Mouse (Mus musculus) C2C12 (cell line): ENCODE results near the gene Ada. TPM values are rescaled to one million over a fixed set of nuclear protein-coding genes. Genes with fewer than 3 reads are reported as not detected.

Source experiments
- H3K27me3 ChIP-seq: one replicate; pipeline ENCODE4 v1.6.1; 2011; ENCODE audit not compliant: control insufficient read depth, insufficient read depth, insufficient read length
- H3K36me3 ChIP-seq: one replicate; pipeline ENCODE4 v1.6.1; 2011; ENCODE audit not compliant: control insufficient read depth, insufficient read depth
- H3K4me3 ChIP-seq: one replicate; pipeline ENCODE4 v1.5.1; 2011; ENCODE audit warnings: mild to moderate bottlenecking, control low read depth; ENCODE audit not compliant: poor library complexity, insufficient read depth, severe bottlenecking
- H3K79me2 ChIP-seq: one replicate; pipeline ENCODE4 v1.6.1; 2011; ENCODE audit not compliant: control insufficient read depth, insufficient read depth
- H3K79me3 ChIP-seq: one replicate; pipeline ENCODE4 v1.6.1; 2011; ENCODE audit warnings: low read depth, control low read depth
- H3ac ChIP-seq: one replicate; pipeline ENCODE3; 2011; ENCODE audit warnings: low read depth; ENCODE audit not compliant: control insufficient read depth, insufficient read length
- CEBPB ChIP-seq: IDR thresholded peaks from one replicate; pipeline ENCODE4 v1.6.1; 2011; ENCODE audit warnings: low read depth, mild to moderate bottlenecking, control low read depth, moderate library complexity
- CTCF ChIP-seq: IDR thresholded peaks from one replicate; pipeline ENCODE4 v1.5.1; 2011; ENCODE audit not compliant: control insufficient read depth, insufficient read depth, insufficient read length
- FOSL1 ChIP-seq: IDR thresholded peaks from one replicate; pipeline ENCODE4 v1.8.0; 2011; ENCODE audit warnings: mild to moderate bottlenecking, low read length; ENCODE audit not compliant: poor library complexity, insufficient read depth, severe bottlenecking
- MAX ChIP-seq: IDR thresholded peaks from one replicate; pipeline ENCODE4 v1.6.1; 2011; ENCODE audit warnings: mild to moderate bottlenecking, control low read depth
- MYOD1 ChIP-seq: IDR thresholded peaks from one replicate; pipeline ENCODE4 v1.6.1; 2011; ENCODE audit warnings: low read depth; ENCODE audit not compliant: control insufficient read depth, insufficient read length
- MYOG ChIP-seq: IDR thresholded peaks from one replicate; pipeline ENCODE4 v1.6.1; 2011; ENCODE audit not compliant: control insufficient read depth, insufficient read length; ENCODE audit errors: extremely low read depth
- USF1 ChIP-seq: IDR thresholded peaks from one replicate; pipeline ENCODE4 v1.6.1; 2011; ENCODE audit warnings: low read depth, mild to moderate bottlenecking, control low read depth, moderate library complexity
- polyA plus RNA-seq: library from polyadenylated mRNA; unstranded; fragments of >200 nt; fragmentation: generic; extraction: Trizol; gene quantifications from one replicate; pipeline ENCODE4 v1.2.1, GENCODE M21; 2012; ENCODE audit warnings: missing spikeins

Gene Ada
- polyA plus RNA-seq, 1 experiment = 3.3 TPM

DNA sequence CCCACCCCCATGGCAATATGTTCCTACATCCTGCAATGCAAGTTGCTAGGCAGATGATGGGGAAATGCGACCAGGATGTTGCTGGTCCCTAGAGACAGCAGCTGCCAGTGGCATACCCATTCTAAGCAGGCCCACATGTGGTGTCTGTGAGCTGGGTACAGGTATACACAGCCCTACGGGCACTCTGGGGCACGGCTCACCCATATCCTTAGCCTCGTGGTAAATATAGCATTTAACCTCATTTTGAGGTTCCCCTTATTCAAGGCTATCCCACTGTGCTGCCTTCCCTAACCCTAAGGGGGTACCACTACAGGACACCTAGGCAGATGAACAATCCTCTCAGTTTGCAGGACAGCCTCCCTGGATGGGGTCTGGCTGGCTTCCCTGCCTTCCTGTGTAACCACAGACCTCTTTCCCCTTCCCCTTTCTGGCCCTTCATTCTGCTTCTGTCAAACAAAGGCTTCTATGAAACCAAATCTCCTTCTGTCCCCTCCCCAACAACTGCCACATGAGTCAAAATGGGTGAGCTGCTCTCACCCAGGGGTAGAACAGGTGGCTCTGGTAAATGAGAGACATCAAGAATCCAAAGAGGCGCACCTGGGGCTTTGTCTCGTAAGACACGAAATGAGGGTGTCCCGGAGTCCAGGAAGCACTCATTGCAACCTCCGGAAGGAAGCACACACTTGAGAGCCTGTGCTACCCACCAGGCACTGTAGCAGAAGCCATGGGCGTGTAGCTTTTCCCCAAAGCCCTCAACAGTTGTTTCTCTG is 5.1 kb downstream of the Ada start:
- H3K36me3 ChIP-seq = no peaks in the 10 kb centered on the region
- H3K79me3 ChIP-seq = no peaks in the 10 kb centered on the region
- H3ac ChIP-seq = no peak overlapping the region
- H3K4me3 ChIP-seq = no peak overlapping the region
- TF ChIP-seq MYOG = no peak
- no peak for TF ChIP-seq MAX
- TF ChIP-seq FOSL1 = no peak
- no peak for TF ChIP-seq CEBPB
- no peak for TF ChIP-seq MYOD1
- TF ChIP-seq USF1 = no peak
- TF ChIP-seq CTCF = no peak
- H3K27me3 ChIP-seq = peaks cover 14% of the 10 kb centered on the region
- H3K79me2 ChIP-seq = no peaks in the 10 kb centered on the region

DNA sequence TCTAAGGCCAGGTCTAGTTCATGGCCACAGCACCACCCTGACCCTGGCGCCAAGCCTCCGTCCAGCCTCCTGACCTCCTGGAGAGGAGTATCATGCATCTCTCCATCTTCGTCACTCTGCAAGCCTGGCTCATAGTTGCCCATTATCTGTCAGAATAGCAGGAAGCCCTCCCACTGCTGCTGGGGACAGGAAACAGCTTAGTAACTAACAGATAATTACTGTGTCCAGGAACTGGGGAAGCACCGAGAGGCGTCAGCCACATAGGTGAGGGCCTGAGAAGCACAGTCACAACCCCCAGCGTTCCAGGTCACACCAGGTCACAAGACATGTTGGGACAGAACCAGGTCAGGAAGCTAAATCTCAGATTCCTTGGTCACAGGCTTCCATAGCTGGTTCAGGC is 6.7 kb downstream of the Ada start:
- no peak overlapping the region for H3ac ChIP-seq
- H3K36me3 ChIP-seq = no peaks in the 10 kb centered on the region
- peaks cover 8% of the 10 kb centered on the region for H3K27me3 ChIP-seq
- TF ChIP-seq CEBPB (no peak), MYOG (no peak), FOSL1 (no peak), USF1 (no peak)
- H3K4me3 ChIP-seq = no peak overlapping the region
- H3K79me3 ChIP-seq = no peaks in the 10 kb centered on the region
- H3K79me2 ChIP-seq = no peaks in the 10 kb centered on the region

DNA sequence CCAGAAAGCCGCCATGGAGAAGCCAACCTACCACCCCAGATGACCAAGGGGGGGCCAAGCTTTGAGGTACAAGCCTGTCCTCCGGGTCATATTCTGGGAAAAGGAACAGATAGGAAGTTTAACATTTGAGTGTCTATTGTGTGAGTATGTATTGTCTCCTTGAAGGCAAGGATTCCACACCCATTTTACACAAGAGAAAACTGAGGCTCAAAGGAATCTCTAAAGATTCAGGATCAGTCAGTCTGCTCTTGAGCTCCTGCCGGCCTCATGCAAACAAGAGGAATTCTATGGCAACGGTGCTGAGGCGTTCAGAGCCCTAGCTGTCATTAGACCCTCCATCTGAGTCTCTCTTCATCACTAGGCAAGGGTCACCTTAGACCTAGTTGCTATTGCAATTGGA is 7.4 kb downstream of the Ada start:
- H3K36me3 ChIP-seq = no peaks in the 10 kb centered on the region
- TF ChIP-seq CEBPB = no peak
- TF ChIP-seq FOSL1 = no peak
- no peak for TF ChIP-seq CTCF
- TF ChIP-seq MAX = no peak
- no peak for TF ChIP-seq MYOD1
- no peak for TF ChIP-seq USF1
- no peak for TF ChIP-seq MYOG
- no peaks in the 10 kb centered on the region for H3K79me2 ChIP-seq
- peaks cover 6% of the 10 kb centered on the region for H3K27me3 ChIP-seq
- no peaks in the 10 kb centered on the region for H3K79me3 ChIP-seq
- no peak overlapping the region for H3K4me3 ChIP-seq
- no peak overlapping the region for H3ac ChIP-seq

DNA sequence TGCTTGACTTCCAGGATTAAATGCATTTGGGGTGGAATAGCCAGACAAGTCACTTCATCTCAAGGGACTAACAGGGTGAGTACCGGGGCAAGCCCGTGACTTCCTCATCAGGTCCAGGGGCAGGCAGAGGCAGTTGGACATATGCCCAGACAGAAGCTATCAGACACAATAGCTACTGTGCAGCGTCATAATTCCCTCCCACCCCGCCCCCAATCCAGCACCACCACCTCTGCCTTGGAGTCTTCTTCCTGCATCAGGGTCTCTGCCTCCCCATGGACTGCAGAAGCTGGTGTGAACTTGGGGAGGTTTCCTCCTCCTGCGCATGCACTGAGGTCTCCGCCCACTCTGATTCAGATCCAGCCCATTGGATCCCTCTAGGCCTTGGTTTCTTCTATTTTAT is 14.1 kb downstream of the Ada start:
- Histone ChIP-seq H3K4me3 (no peak overlapping the region), H3ac (no peak overlapping the region), H3K27me3 (no peaks in the 10 kb centered on the region), H3K79me2 (no peaks in the 10 kb centered on the region), H3K36me3 (no peaks in the 10 kb centered on the region), H3K79me3 (no peaks in the 10 kb centered on the region)
- TF ChIP-seq MAX (no peak), CEBPB (no peak), CTCF (no peak), MYOG (no peak), USF1 (no peak), FOSL1 (no peak), MYOD1 (no peak)

DNA sequence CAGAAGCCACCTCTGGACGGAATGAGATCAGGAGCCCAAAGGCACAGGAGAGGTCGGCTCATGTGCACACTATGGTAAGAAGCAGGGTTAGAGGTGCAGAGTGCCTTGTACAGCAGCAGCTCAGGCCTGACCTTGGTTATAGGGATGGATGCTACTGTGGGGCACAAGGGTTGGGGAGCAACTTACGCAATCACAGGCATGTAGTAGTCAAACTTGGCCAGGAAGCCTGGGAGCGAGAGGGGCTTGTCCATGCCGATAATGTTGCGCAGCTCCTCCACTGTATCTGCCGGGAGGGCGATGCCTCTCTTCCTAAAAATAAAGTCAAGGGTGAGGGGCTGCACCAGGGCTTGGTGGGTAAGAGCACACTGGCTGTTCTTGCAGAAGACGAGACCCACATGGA is 14.9 kb downstream of the Ada start:
- no peak overlapping the region for H3ac ChIP-seq
- TF ChIP-seq FOSL1 (no peak), CEBPB (peak; percentile 45), MYOG (no peak), MYOD1 (no peak), CTCF (no peak), MAX (no peak), USF1 (no peak)
- no peaks in the 10 kb centered on the region for H3K36me3 ChIP-seq
- no peaks in the 10 kb centered on the region for H3K79me3 ChIP-seq
- H3K27me3 ChIP-seq = no peaks in the 10 kb centered on the region
- H3K79me2 ChIP-seq = no peaks in the 10 kb centered on the region
- no peak overlapping the region for H3K4me3 ChIP-seq

DNA sequence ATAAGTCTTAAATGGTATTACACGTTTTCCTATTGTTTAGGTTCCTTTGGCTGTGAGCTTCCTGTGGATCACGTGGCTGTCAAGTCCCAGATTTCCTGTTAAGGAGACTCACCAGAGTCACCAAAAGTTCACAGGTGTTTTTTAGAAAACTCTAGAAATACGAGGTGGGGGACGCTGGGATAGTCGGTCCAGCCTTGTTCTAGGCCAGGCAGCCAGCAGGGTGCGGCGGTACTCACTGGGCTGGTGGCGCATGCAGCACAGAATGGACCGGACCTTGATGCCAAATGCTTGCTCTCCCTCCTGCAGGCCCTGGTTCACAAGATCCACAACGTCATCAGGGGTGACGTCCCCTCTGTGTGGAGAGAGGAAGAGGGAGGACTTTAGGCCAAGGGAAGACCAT is 18.0 kb downstream of the Ada start:
- H3K27me3 ChIP-seq = no peaks in the 10 kb centered on the region
- TF ChIP-seq CTCF (no peak), MYOD1 (no peak), USF1 (no peak), MYOG (no peak), FOSL1 (no peak), MAX (no peak), CEBPB (no peak)
- H3K79me2 ChIP-seq = no peaks in the 10 kb centered on the region
- peaks cover 3% of the 10 kb centered on the region for H3K36me3 ChIP-seq
- H3ac ChIP-seq = no peak overlapping the region
- no peaks in the 10 kb centered on the region for H3K79me3 ChIP-seq
- H3K4me3 ChIP-seq = no peak overlapping the region
